Mouse (Mus musculus): ENCODE measurements around the gene Unc5cl. TPM values are rescaled to one million over a fixed set of nuclear protein-coding genes. Genes with fewer than 3 reads are reported as not detected.
"Not testable (repeated sequence)": the region's sequence is repeated elsewhere in the genome, so short reads cannot be mapped to it uniquely, and the experiment has no call there.

The Unc5cl gene
- polyA plus RNA-seq, 1 experiment = 0.58 TPM

GRCm38 (mm10) chr17:48467395-48468231 is 12.9 kb downstream of the Unc5cl start:
- no peak overlapping the region for H3K27ac ChIP-seq (ENCODE audit: insufficient read depth, low read depth, low read length)

GRCm38 (mm10) chr17:48474282-48474681 is 19.6 kb downstream of the Unc5cl start:
- not testable (repeated sequence) for H3K27ac ChIP-seq (ENCODE audit: insufficient read depth, low read depth, low read length); H3K27me3 ChIP-seq (replicated peaks; ENCODE audit: control insufficient read depth, insufficient read depth, low read length); H3K4me3 ChIP-seq (ENCODE audit: insufficient read depth, low read depth, low read length); H3K36me3 ChIP-seq (ENCODE audit: control insufficient read depth, insufficient read depth, low read length); DNase-seq; H3K4me1 ChIP-seq (ENCODE audit: control insufficient read depth, insufficient read depth, low read length)
- 73% methylated on average over 6 of the region's 6 CpGs for WGBS

More at GRCm38 (mm10) chr17:48467395-48468231, 12.9 kb downstream of the Unc5cl start:
- TF ChIP-seq CTCF (conservative IDR thresholded peaks at IDR 0.05; ENCODE audit: insufficient read depth, insufficient read length, low read depth, low read length) (peak; percentile 92), POLR2A (IDR thresholded peaks at IDR 0.05; ENCODE audit: low read depth, low read length) (no peak)
- WGBS = 11% methylated on average over 22 of the region's 22 CpGs
- DNase-seq = peak; percentile 81
- no peaks in the 10 kb centered on the region for H3K36me3 ChIP-seq (ENCODE audit: control insufficient read depth, insufficient read depth, low read length)
- H3K4me3 ChIP-seq (ENCODE audit: insufficient read depth, low read depth, low read length) = no peak overlapping the region
- no peaks in the 10 kb centered on the region for H3K27me3 ChIP-seq (replicated peaks; ENCODE audit: control insufficient read depth, insufficient read depth, low read length)
- H3K4me1 ChIP-seq (ENCODE audit: control insufficient read depth, insufficient read depth, low read length) = no peaks in the 10 kb centered on the region

GRCm38 (mm10) chr17:48475444-48475843 is 20.7 kb downstream of the Unc5cl start:
- no peak for DNase-seq
- Histone ChIP-seq H3K4me3 (ENCODE audit: insufficient read depth, low read depth, low read length) (no peak overlapping the region), H3K27ac (ENCODE audit: insufficient read depth, low read depth, low read length) (no peak overlapping the region), H3K27me3 (replicated peaks; ENCODE audit: control insufficient read depth, insufficient read depth, low read length) (no peaks in the 10 kb centered on the region), H3K36me3 (ENCODE audit: control insufficient read depth, insufficient read depth, low read length) (no peaks in the 10 kb centered on the region), H3K4me1 (ENCODE audit: control insufficient read depth, insufficient read depth, low read length) (no peaks in the 10 kb centered on the region)
- TF ChIP-seq CTCF (conservative IDR thresholded peaks at IDR 0.05; ENCODE audit: insufficient read depth, insufficient read length, low read depth, low read length) (no peak), POLR2A (IDR thresholded peaks at IDR 0.05; ENCODE audit: low read depth, low read length) (no peak)
- 91% methylated on average over 8 of the region's 8 CpGs for WGBS

GRCm38 (mm10) chr17:48479952-48480351 is 25.3 kb downstream of the Unc5cl start:
- no peaks in the 10 kb centered on the region for H3K27me3 ChIP-seq (replicated peaks; ENCODE audit: control insufficient read depth, insufficient read depth, low read length)
- H3K27ac ChIP-seq (ENCODE audit: insufficient read depth, low read depth, low read length) = no peak overlapping the region
- 88% methylated on average over 10 of the region's 10 CpGs for WGBS
- no peak overlapping the region for H3K4me3 ChIP-seq (ENCODE audit: insufficient read depth, low read depth, low read length)
- H3K36me3 ChIP-seq (ENCODE audit: control insufficient read depth, insufficient read depth, low read length) = no peaks in the 10 kb centered on the region
- DNase-seq = no peak
- TF ChIP-seq CTCF (conservative IDR thresholded peaks at IDR 0.05; ENCODE audit: insufficient read depth, insufficient read length, low read depth, low read length) = no peak
- TF ChIP-seq POLR2A (IDR thresholded peaks at IDR 0.05; ENCODE audit: low read depth, low read length) = no peak
- no peaks in the 10 kb centered on the region for H3K4me1 ChIP-seq (ENCODE audit: control insufficient read depth, insufficient read depth, low read length)

GRCm38 (mm10) chr17:48483764-48484163 is 29.1 kb downstream of the Unc5cl start:
- Histone ChIP-seq H3K27ac (ENCODE audit: insufficient read depth, low read depth, low read length) (no peak overlapping the region), H3K4me1 (ENCODE audit: control insufficient read depth, insufficient read depth, low read length) (no peaks in the 10 kb centered on the region), H3K36me3 (ENCODE audit: control insufficient read depth, insufficient read depth, low read length) (no peaks in the 10 kb centered on the region), H3K4me3 (ENCODE audit: insufficient read depth, low read depth, low read length) (no peak overlapping the region), H3K27me3 (replicated peaks; ENCODE audit: control insufficient read depth, insufficient read depth, low read length) (no peaks in the 10 kb centered on the region)
- TF ChIP-seq CTCF (conservative IDR thresholded peaks at IDR 0.05; ENCODE audit: insufficient read depth, insufficient read length, low read depth, low read length) (no peak), POLR2A (IDR thresholded peaks at IDR 0.05; ENCODE audit: low read depth, low read length) (no peak)
- WGBS = 81% methylated on average over 5 of the region's 5 CpGs
- no peak for DNase-seq

- WGBS = 95% methylated on average over 5 of the region's 5 CpGs
- Histone ChIP-seq H3K27ac (ENCODE audit: insufficient read depth, low read depth, low read length) (no peak overlapping the region), H3K4me3 (ENCODE audit: insufficient read depth, low read depth, low read length) (no peak overlapping the region), H3K36me3 (ENCODE audit: control insufficient read depth, insufficient read depth, low read length) (no peaks in the 10 kb centered on the region), H3K27me3 (replicated peaks; ENCODE audit: control insufficient read depth, insufficient read depth, low read length) (no peaks in the 10 kb centered on the region), H3K4me1 (ENCODE audit: control insufficient read depth, insufficient read depth, low read length) (no peaks in the 10 kb centered on the region)
- no peak for DNase-seq
- TF ChIP-seq POLR2A (IDR thresholded peaks at IDR 0.05; ENCODE audit: low read depth, low read length) (no peak), CTCF (conservative IDR thresholded peaks at IDR 0.05; ENCODE audit: insufficient read depth, insufficient read length, low read depth, low read length) (no peak)
Observed at GRCm38 (mm10) chr17:48484191-48484590, 29.5 kb downstream of the Unc5cl start.

GRCm38 (mm10) chr17:48489466-48489865 is 34.8 kb downstream of the Unc5cl start:
- Histone ChIP-seq H3K27me3 (replicated peaks; ENCODE audit: control insufficient read depth, insufficient read depth, low read length) (no peaks in the 10 kb centered on the region), H3K4me3 (ENCODE audit: insufficient read depth, low read depth, low read length) (no peak overlapping the region), H3K4me1 (ENCODE audit: control insufficient read depth, insufficient read depth, low read length) (no peaks in the 10 kb centered on the region), H3K27ac (ENCODE audit: insufficient read depth, low read depth, low read length) (no peak overlapping the region), H3K36me3 (ENCODE audit: control insufficient read depth, insufficient read depth, low read length) (no peaks in the 10 kb centered on the region)
- no peak for DNase-seq
- TF ChIP-seq POLR2A (IDR thresholded peaks at IDR 0.05; ENCODE audit: low read depth, low read length) = no peak
- WGBS = 94% methylated on average over 3 of the region's 3 CpGs

All from kidney, adult 2 months (tissue).